Mouse (Mus musculus): Measurements from ENCODE around the gene Ctps2.
"Not testable (repeated sequence)": the region's sequence is repeated elsewhere in the genome, so short reads cannot be mapped to it uniquely, and the experiment has no call there.

The Ctps2 gene

GRCm38 (mm10) chrX:162900938-162901337 lies at the start of gene Ctps2:
Ctps2 (plus strand) TSS chrX:162901238.
- DNase-seq (ENCODE audit: low read depth, low spot score) = no peak

GRCm38 (mm10) chrX:162868294-162868965 lies 32.6 kb upstream of the Ctps2 start:
- no peak for DNase-seq (ENCODE audit: low read depth, low spot score)

GRCm38 (mm10) chrX:162871734-162872517 lies 29.1 kb upstream of the Ctps2 start:
- DNase-seq (ENCODE audit: low read depth, low spot score) = no peak

- DNase-seq (ENCODE audit: low read depth, low spot score) = no peak
Measured at GRCm38 (mm10) chrX:162873761-162874160, 27.3 kb upstream of the Ctps2 start.

- no peak for DNase-seq (ENCODE audit: low read depth, low spot score)
Measured at GRCm38 (mm10) chrX:162878236-162878635, 22.8 kb upstream of the Ctps2 start.

GRCm38 (mm10) chrX:162887931-162888511 lies 13.0 kb upstream of the Ctps2 start, which contains the start of gene Syap1:
Syap1 (minus strand) TSS chrX:162888447.
- DNase-seq (ENCODE audit: low read depth, low spot score) = peak; percentile 68

- not testable (repeated sequence) for DNase-seq (ENCODE audit: low read depth, low spot score)
Measured at GRCm38 (mm10) chrX:162888575-162889223, 12.3 kb upstream of the Ctps2 start.

GRCm38 (mm10) chrX:162901371-162902039 lies 467 bp downstream of the Ctps2 start:
- no peak for DNase-seq (ENCODE audit: low read depth, low spot score)

- DNase-seq (ENCODE audit: low read depth, low spot score) = no peak
Measured at GRCm38 (mm10) chrX:162902040-162902734, 1.1 kb downstream of the Ctps2 start.

GRCm38 (mm10) chrX:162907554-162907953 lies 6.5 kb downstream of the Ctps2 start:
- no peak for DNase-seq (ENCODE audit: low read depth, low spot score)

GRCm38 (mm10) chrX:162913651-162914050 lies 12.6 kb downstream of the Ctps2 start:
- DNase-seq (ENCODE audit: low read depth, low spot score) = no peak

GRCm38 (mm10) chrX:162915697-162916096 lies 14.7 kb downstream of the Ctps2 start:
- no peak for DNase-seq (ENCODE audit: low read depth, low spot score)

- no peak for DNase-seq (ENCODE audit: low read depth, low spot score)
Measured at GRCm38 (mm10) chrX:162921487-162922125, 20.6 kb downstream of the Ctps2 start.

- DNase-seq (ENCODE audit: low read depth, low spot score) = no peak
Measured at GRCm38 (mm10) chrX:162931467-162931866, 30.4 kb downstream of the Ctps2 start.

- DNase-seq (ENCODE audit: low read depth, low spot score) = no peak
Measured at GRCm38 (mm10) chrX:162942027-162942426, 41.0 kb downstream of the Ctps2 start.

GRCm38 (mm10) chrX:162949811-162950439 lies 48.9 kb downstream of the Ctps2 start:
- peak; percentile 18 for DNase-seq (ENCODE audit: low read depth, low spot score)

GRCm38 (mm10) chrX:162957921-162958320 lies 56.9 kb downstream of the Ctps2 start:
- no peak for DNase-seq (ENCODE audit: low read depth, low spot score)

GRCm38 (mm10) chrX:162963840-162964239 lies 62.8 kb downstream of the Ctps2 start:
- DNase-seq (ENCODE audit: low read depth, low spot score) = no peak

GRCm38 (mm10) chrX:162964383-162964782 lies 63.3 kb downstream of the Ctps2 start, which contains the start of gene S100g:
S100g (minus strand) TSS chrX:162964599.
- no peak for DNase-seq (ENCODE audit: low read depth, low spot score)

GRCm38 (mm10) chrX:162967456-162967855 lies 66.4 kb downstream of the Ctps2 start:
- no peak for DNase-seq (ENCODE audit: low read depth, low spot score)

Measured in retina, adult 2 months (tissue).